Mouse (Mus musculus) heart, adult 2 months (tissue): ENCODE data around the gene Sema3a.

Source experiments
- CTCF ChIP-seq: fragments of 200-600 bp; IDR thresholded peaks from 2 replicates; pipeline ENCODE4 v1.8.1; 2022; ENCODE audit warnings: antibody characterized with exemption, mild to moderate bottlenecking, moderate library complexity
- POLR2A ChIP-seq: fragments of 200-500 bp; IDR thresholded peaks from 2 replicates; pipeline ENCODE4 v1.6.1; 2011; ENCODE audit warnings: mild to moderate bottlenecking, low read depth, low read length, control low read depth; ENCODE audit not compliant: insufficient read depth

DNA sequence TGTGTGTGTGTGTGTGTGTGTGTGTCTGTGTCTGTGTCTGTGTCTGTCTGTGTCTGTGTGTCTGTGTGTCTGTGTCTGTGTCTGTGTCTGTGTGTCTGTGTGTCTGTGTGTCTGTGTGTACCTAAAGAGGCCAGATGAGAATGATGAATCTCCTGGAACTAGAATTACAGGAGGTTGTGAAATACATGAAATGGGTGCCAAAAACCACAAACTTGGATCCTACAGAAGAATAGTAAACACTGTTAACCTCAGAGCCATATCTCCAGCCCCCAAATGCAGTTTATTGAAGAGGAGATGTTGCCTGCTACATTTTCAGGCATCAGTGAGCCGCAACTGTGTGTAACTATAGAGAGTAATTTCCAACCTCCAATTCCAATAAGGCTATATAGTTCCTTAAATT lies 34.8 kb upstream of the Sema3a start:
- no peak for TF ChIP-seq POLR2A
- no peak for TF ChIP-seq CTCF
